Mouse (Mus musculus) cerebellum, adult 2 months (tissue): ENCODE results near the gene Mpl. TPM values are rescaled to one million over a fixed set of nuclear protein-coding genes. Genes with fewer than 3 reads are reported as not detected.

Source experiments
- DNase-seq, 2 experiments: peaks; one replicate each; pipeline ENCODE4 v3.0.0; 2021
- H3K27ac ChIP-seq: fragments of 200-500 bp; 2 replicates; pipeline ENCODE4 v1.5.1; 2012; ENCODE audit warnings: low read length, control low read depth, inconsistent platforms; ENCODE audit not compliant: insufficient read depth
- H3K27me3 ChIP-seq: fragments of 200-500 bp; 2 replicates; pipeline ENCODE4 v1.6.1; 2012; ENCODE audit warnings: inconsistent platforms, mild to moderate bottlenecking, low read length, moderate library complexity; ENCODE audit not compliant: control insufficient read depth, insufficient read depth
- H3K4me1 ChIP-seq: fragments of 200-500 bp; 2 replicates; pipeline ENCODE4 v1.6.1; 2011; ENCODE audit warnings: low read length; ENCODE audit not compliant: control insufficient read depth, insufficient read depth
- H3K4me3 ChIP-seq: fragments of 200-500 bp; replicated peaks from 2 replicates; pipeline ENCODE3; 2011; ENCODE audit warnings: mild to moderate bottlenecking, low read depth, low read length, control low read depth; ENCODE audit not compliant: insufficient read depth
- CTCF ChIP-seq: fragments of 200-500 bp; IDR thresholded peaks from 2 replicates; pipeline ENCODE4 v1.5.1; 2011; ENCODE audit warnings: low read depth, mild to moderate bottlenecking, control low read depth, low read length, moderate library complexity, borderline replicate concordance; ENCODE audit not compliant: insufficient read depth
- POLR2A ChIP-seq: fragments of 200-500 bp; IDR thresholded peaks from 2 replicates; pipeline ENCODE4 v1.6.1; 2011; ENCODE audit warnings: low read length, control low read depth, borderline replicate concordance; ENCODE audit not compliant: insufficient read depth
- WGBS: fragments of 180-500 bp; shearing (Covaris S2); methylation state at CpG from one replicate; pipeline ENCODE4 v1.1.7; 2018; 5-methylcytosine and 5-hydroxymethylcytosine counted together
- polyA plus RNA-seq: library from polyadenylated mRNA; depleted of rRNA; stranded (reverse); fragments of >200 nt; gene quantifications from 2 replicates; pipeline ENCODE4 v1.2.3, GENCODE M21; 2012

Gene Mpl
- polyA plus RNA-seq, 1 experiment = 0.05 TPM

GRCm38 (mm10) chr4:118424541-118425160, 32.7 kb downstream of the Mpl start:
- 87% methylated on average over 4 of the region's 4 CpGs for WGBS
- no peak for DNase-seq
- no peaks in the 10 kb centered on the region for H3K27me3 ChIP-seq
- H3K4me3 ChIP-seq = no peak overlapping the region
- H3K4me1 ChIP-seq = peaks cover 10% of the 10 kb centered on the region
- H3K27ac ChIP-seq = no peak overlapping the region
- TF ChIP-seq POLR2A (no peak), CTCF (no peak)

- Histone ChIP-seq H3K4me3 (no peak overlapping the region), H3K27ac (no peak overlapping the region), H3K27me3 (no peaks in the 10 kb centered on the region), H3K4me1 (no peaks in the 10 kb centered on the region)
- 95% methylated on average over 3 of the region's 3 CpGs for WGBS
- DNase-seq = no peak
- TF ChIP-seq CTCF = no peak
- no peak for TF ChIP-seq POLR2A
Observed at GRCm38 (mm10) chr4:118421384-118421783, 35.9 kb downstream of the Mpl start.

GRCm38 (mm10) chr4:118417112-118417797, 40.1 kb downstream of the Mpl start:
- TF ChIP-seq CTCF = no peak
- TF ChIP-seq POLR2A = no peak
- H3K4me3 ChIP-seq = no peak overlapping the region
- H3K27ac ChIP-seq = peak overlapping the region; percentile 77; the same call in 1 of the 2 replicates
- no peaks in the 10 kb centered on the region for H3K27me3 ChIP-seq
- WGBS = 89% methylated on average over 13 of the region's 13 CpGs
- DNase-seq = no peak
- no peaks in the 10 kb centered on the region for H3K4me1 ChIP-seq

GRCm38 (mm10) chr4:118416329-118416728, 41.0 kb downstream of the Mpl start:
- Histone ChIP-seq H3K4me1 (no peaks in the 10 kb centered on the region), H3K27ac (no peak overlapping the region), H3K4me3 (no peak overlapping the region), H3K27me3 (no peaks in the 10 kb centered on the region)
- no peak for DNase-seq
- 92% methylated on average over 5 of the region's 5 CpGs for WGBS
- no peak for TF ChIP-seq CTCF

GRCm38 (mm10) chr4:118415779-118416178, 41.5 kb downstream of the Mpl start:
- 65% methylated on average over 2 of the region's 2 CpGs for WGBS
- no peak for DNase-seq
- H3K27ac ChIP-seq = no peak overlapping the region

GRCm38 (mm10) chr4:118413553-118413952, 43.8 kb downstream of the Mpl start:
- DNase-seq = peak; percentile 52 to 64
- Histone ChIP-seq H3K4me3 (no peak overlapping the region), H3K27ac (no peak overlapping the region), H3K27me3 (no peaks in the 10 kb centered on the region), H3K4me1 (no peaks in the 10 kb centered on the region; the same call in 1 of the 2 replicates)
- TF ChIP-seq POLR2A (no peak), CTCF (no peak)
- 95% methylated on average over 5 of the region's 5 CpGs for WGBS

More at GRCm38 (mm10) chr4:118415779-118416178, 41.5 kb downstream of the Mpl start:
- H3K4me3 ChIP-seq = no peak overlapping the region
- H3K4me1 ChIP-seq = no peaks in the 10 kb centered on the region
- TF ChIP-seq POLR2A = no peak
- no peak for TF ChIP-seq CTCF
- no peaks in the 10 kb centered on the region for H3K27me3 ChIP-seq

- Histone ChIP-seq H3K27me3 (no peaks in the 10 kb centered on the region), H3K4me3 (no peak overlapping the region), H3K27ac (no peak overlapping the region), H3K4me1 (peaks cover 4% of the 10 kb centered on the region; the same call in 1 of the 2 replicates)
- no peak for DNase-seq
- TF ChIP-seq POLR2A (no peak), CTCF (no peak)
- 79% methylated on average over 5 of the region's 5 CpGs for WGBS
Observed at GRCm38 (mm10) chr4:118410871-118411270, 46.4 kb downstream of the Mpl start.

- DNase-seq = peak; percentile 89 to 93
- TF ChIP-seq CTCF = no peak
- TF ChIP-seq POLR2A = peak; percentile 64; the same call in 1 of the 2 replicates
- under 1% methylated on average over 53 of the region's 53 CpGs for WGBS
- H3K27me3 ChIP-seq = no peaks in the 10 kb centered on the region
- peak within 1 kb of the TSS; percentile 57 for H3K27ac ChIP-seq
- H3K4me1 ChIP-seq = peaks cover 4% of the 10 kb centered on the region; the same call in 1 of the 2 replicates
- H3K4me3 ChIP-seq = peak within 1 kb of the TSS; percentile 93
Observed at GRCm38 (mm10) chr4:118409142-118409900, 48.0 kb downstream of the Mpl start, which contains the start of the genes Szt2 and Med8. Szt2 (minus strand) TSS chr4:118409273. Med8 (plus strand) TSS chr4:118409337.
